15 mouse cellular contexts compared by ENCODE assay signal in the genomic region with DNA sequence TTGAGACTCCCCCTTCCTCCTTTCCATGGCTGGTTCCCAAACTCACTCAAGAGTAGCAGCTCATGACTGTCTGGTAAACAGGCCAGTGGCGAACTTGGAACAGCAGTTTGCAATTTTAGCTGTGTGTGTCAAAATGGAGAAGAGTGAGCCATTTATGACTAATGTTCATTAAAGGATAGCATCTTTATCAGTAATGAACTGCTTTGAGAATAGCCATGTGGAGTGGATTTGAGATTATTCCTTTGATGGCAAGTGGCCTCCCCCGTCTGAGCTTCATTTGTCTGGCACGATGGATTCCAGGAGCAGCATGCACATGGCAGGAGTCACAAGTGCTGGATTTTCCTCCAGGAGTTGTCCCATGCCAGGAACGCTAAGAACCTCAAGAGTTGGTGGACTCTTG.
"Had no signal": no experiment of that assay in that cellular context is flagged by ENCODE, and none has a peak within 500 bp of the region (broad histone marks: within the 10 kb centered on the region; RNA-seq: fewer than 3 reads in every experiment).

No protein-coding gene starts in this region.

- H3K36me3 ChIP-seq: limb, embryonic 12.5 days; limb, embryonic 15.5 days had no signal

- H3K4me1 ChIP-seq: limb, embryonic 12.5 days; limb, embryonic 15.5 days had no signal

- H3K4me3 ChIP-seq: layer of hippocampus, adult 2 months; limb, embryonic 12.5 days; limb, embryonic 15.5 days had no signal

- DNase-seq: kidney, adult 11 months; kidney, adult 9 months; kidney, postnatal 14 days; layer of hippocampus, adult 9-11 months; left cerebral cortex, postnatal 4 days; midbrain, embryonic 14.5 days; thymus, adult 18-20 months; thymus, postnatal 14 days; thymus, postnatal 4 days had no signal

- H3K27ac ChIP-seq: limb, embryonic 12.5 days; limb, embryonic 15.5 days; liver, embryonic 14.5 days had no signal

- H3K4me2 ChIP-seq: limb, embryonic 12.5 days; limb, embryonic 15.5 days; liver, embryonic 11.5 days; midbrain, embryonic 11.5 days had no signal

- H3K27me3 ChIP-seq: limb, embryonic 12.5 days; limb, embryonic 15.5 days had no signal

- H3K9me3 ChIP-seq: limb, embryonic 12.5 days; limb, embryonic 15.5 days had no signal

- H3K9ac ChIP-seq: limb, embryonic 12.5 days; limb, embryonic 15.5 days; liver, embryonic 14.5 days had no signal
